Mouse (Mus musculus): ENCODE results near the gene Ppp2r3c. TPM values are rescaled to one million over a fixed set of nuclear protein-coding genes. Genes with fewer than 3 reads are reported as not detected.
"Not testable (repeated sequence)": the region's sequence is repeated elsewhere in the genome, so short reads cannot be mapped to it uniquely, and the experiment has no call there.

Ppp2r3c gene
- total RNA-seq (2012; rRNA removed), result 11.7 and 12.0 TPM in 2 replicates

DNA sequence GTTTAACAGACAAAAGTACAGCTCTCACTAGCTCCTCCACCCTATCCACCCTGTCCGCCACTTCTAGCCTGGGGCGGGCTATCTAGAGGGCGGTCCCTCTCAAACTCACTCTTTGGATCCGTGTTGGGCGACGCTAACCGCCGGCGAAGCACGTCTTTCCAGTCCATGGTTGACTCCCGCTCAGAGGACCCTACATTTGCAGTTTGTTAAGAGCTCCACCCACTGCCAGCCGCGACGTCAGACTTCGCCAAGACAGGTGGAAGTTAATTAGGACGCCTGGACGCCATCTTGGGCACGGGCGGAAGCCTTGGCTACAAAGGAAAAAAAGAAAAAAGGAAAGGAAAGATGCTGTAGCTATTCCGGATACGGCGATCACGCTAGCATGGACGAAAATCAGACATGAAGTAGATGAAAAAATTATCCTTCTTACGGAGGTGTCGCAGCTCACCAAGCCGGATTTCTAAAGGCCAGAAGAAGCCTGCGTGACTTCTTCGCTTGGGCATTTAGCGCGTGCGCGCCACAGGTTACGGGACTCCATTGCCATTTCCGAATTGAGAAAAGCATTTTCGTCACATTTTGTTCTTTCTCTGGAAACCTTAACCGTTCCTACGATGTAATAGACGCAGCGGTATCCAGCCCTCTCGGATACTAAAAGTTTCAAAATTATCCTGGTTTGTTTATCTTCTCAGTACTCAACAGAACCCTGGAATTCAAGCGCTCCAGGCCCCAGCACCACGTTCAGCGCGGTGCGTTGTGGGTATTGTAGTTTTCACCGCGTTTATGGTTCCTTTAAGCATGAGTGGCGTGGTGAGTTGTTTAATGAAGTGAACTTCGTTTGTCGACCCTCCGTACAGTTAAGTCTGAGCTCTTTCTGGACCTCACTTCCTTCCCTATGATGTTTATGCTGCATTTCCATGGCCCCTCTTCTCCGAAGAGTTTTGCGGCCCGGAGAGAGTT lies at the start of gene Ppp2r3c:
Ppp2r3c (minus strand) TSS at position 514 of the 957 bp plus-strand sequence.
- in situ Hi-C loops (cut with MboI; ENCODE audit: low sequenced_read_pairs in 2 of 2, unreplicated experiment in 2 of 2), result no loop called here
- peak within 1 kb of the TSS; percentile 91 for H3K9ac ChIP-seq (ENCODE audit: insufficient read depth, low read depth, low read length, poor library complexity, severe bottlenecking)
- DNase-seq (ENCODE audit: low read depth, low spot score), result peak; percentile 94
- H3K4me3 ChIP-seq (ENCODE audit: insufficient read depth in 1 of 2, low read depth in 1 of 2, low read length in 2 of 2, poor library complexity in 1 of 2, severe bottlenecking in 1 of 2), result peak within 1 kb of the TSS; percentile 86 to 87
- TF ChIP-seq ZC3H11A (IDR thresholded peaks at IDR 0.05; ENCODE audit: borderline replicate concordance, low read depth, low read length), result peak; percentile 97
- peak; percentile 63; the same call in 1 of the 2 replicates for TF ChIP-seq ZNF384 (IDR thresholded peaks at IDR 0.05; ENCODE audit: low read depth, low read length)
- TF ChIP-seq CHD2 (IDR thresholded peaks at IDR 0.05; ENCODE audit: low read depth, low read length), result no peak
- peak; percentile 91 for TF ChIP-seq HCFC1 (IDR thresholded peaks at IDR 0.05; ENCODE audit: borderline replicate concordance, insufficient read depth, low read length)
- no peak for TF ChIP-seq MAFK (IDR thresholded peaks at IDR 0.05; ENCODE audit: insufficient read depth, low read depth, low read length)
- H3K27ac ChIP-seq (ENCODE audit: insufficient read depth, low read depth, low read length, poor library complexity, severe bottlenecking), result peak within 1 kb of the TSS; percentile 72
- no peaks in the 10 kb centered on the region for H3K9me3 ChIP-seq (ENCODE audit: control insufficient read depth, insufficient read depth, low read depth, low read length)
- H3K36me3 ChIP-seq (ENCODE audit: control insufficient read depth, insufficient read depth, low read length, poor library complexity, severe bottlenecking), result peaks cover 10% of the 10 kb centered on the region
- peaks cover 0 to 12% of the 10 kb centered on the region in 2 experiments; a peak in 2 of 4 replicates for H3K4me1 ChIP-seq (ENCODE audit: control insufficient read depth in 2 of 2, insufficient read depth in 2 of 2, low read length in 2 of 2, poor library complexity in 1 of 2)

DNA sequence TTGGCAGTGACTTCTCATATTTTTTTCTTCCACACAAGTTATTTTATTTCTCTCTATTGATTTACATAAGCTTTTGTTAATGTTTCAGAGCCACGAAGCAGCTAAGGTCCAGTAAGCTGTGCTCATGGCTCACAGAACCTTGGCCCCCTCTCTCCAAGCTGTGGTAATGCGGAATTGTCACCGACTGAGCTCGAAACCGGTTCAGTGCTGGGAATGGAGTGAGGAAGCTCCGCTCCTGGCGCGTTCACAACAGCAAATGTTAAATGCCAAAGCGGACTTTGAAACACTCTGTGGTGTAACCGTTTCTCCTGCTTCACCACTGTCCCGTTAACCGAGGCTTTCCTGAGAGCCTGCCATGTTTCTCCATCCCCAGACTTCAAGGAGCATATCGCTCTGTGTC lies 41.8 kb upstream of the Ppp2r3c start:
- TF ChIP-seq ZC3H11A (IDR thresholded peaks at IDR 0.05; ENCODE audit: borderline replicate concordance, low read depth, low read length) (no peak), MAFK (IDR thresholded peaks at IDR 0.05; ENCODE audit: insufficient read depth, low read depth, low read length) (no peak), ZNF384 (IDR thresholded peaks at IDR 0.05; ENCODE audit: low read depth, low read length) (no peak), HCFC1 (IDR thresholded peaks at IDR 0.05; ENCODE audit: borderline replicate concordance, insufficient read depth, low read length) (no peak), CHD2 (IDR thresholded peaks at IDR 0.05; ENCODE audit: low read depth, low read length) (no peak)
- H3K4me3 ChIP-seq (ENCODE audit: insufficient read depth in 1 of 2, low read depth in 1 of 2, low read length in 2 of 2, poor library complexity in 1 of 2, severe bottlenecking in 1 of 2), result no peak overlapping the region
- no peak overlapping the region for H3K27ac ChIP-seq (ENCODE audit: insufficient read depth, low read depth, low read length, poor library complexity, severe bottlenecking)
- H3K4me1 ChIP-seq (ENCODE audit: control insufficient read depth in 2 of 2, insufficient read depth in 2 of 2, low read length in 2 of 2, poor library complexity in 1 of 2), result peaks cover 2 to 3% of the 10 kb centered on the region in 2 experiments; a peak in 2 of 4 replicates
- no peaks in the 10 kb centered on the region for H3K36me3 ChIP-seq (ENCODE audit: control insufficient read depth, insufficient read depth, low read length, poor library complexity, severe bottlenecking)
- no peak overlapping the region; the same call in 1 of the 2 replicates for H3K9ac ChIP-seq (ENCODE audit: insufficient read depth, low read depth, low read length, poor library complexity, severe bottlenecking)
- no peak for DNase-seq (ENCODE audit: low read depth, low spot score)
- H3K9me3 ChIP-seq (ENCODE audit: control insufficient read depth, insufficient read depth, low read depth, low read length), result no peaks in the 10 kb centered on the region
- in situ Hi-C loops (cut with MboI; ENCODE audit: low sequenced_read_pairs in 2 of 2, unreplicated experiment in 2 of 2), result no loop called here

DNA sequence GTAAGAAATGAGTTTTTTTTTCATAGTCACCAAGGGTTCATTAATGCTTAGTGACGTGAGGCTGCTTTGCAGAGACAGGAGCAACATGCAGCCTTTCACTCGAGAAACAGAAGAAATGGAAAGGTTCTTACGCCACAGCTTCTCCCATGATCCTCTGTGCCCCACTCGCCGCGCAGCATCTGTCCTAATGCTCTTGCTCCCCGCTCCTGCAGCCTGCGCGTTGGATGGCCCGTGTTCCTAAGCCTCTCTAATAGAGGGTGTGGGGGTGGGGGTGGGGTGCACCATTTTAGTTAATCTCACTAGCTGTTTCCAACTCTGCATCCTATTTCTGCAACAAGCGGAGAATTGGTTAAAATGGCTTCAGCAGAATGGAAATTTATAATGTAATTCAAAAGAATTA lies 41.2 kb upstream of the Ppp2r3c start:
- peaks cover 2 to 3% of the 10 kb centered on the region in 2 experiments; a peak in 2 of 4 replicates for H3K4me1 ChIP-seq (ENCODE audit: control insufficient read depth in 2 of 2, insufficient read depth in 2 of 2, low read length in 2 of 2, poor library complexity in 1 of 2)
- H3K9me3 ChIP-seq (ENCODE audit: control insufficient read depth, insufficient read depth, low read depth, low read length), result no peaks in the 10 kb centered on the region
- H3K36me3 ChIP-seq (ENCODE audit: control insufficient read depth, insufficient read depth, low read length, poor library complexity, severe bottlenecking), result no peaks in the 10 kb centered on the region
- TF ChIP-seq HCFC1 (IDR thresholded peaks at IDR 0.05; ENCODE audit: borderline replicate concordance, insufficient read depth, low read length) (no peak), ZC3H11A (IDR thresholded peaks at IDR 0.05; ENCODE audit: borderline replicate concordance, low read depth, low read length) (no peak), ZNF384 (IDR thresholded peaks at IDR 0.05; ENCODE audit: low read depth, low read length) (no peak), MAFK (IDR thresholded peaks at IDR 0.05; ENCODE audit: insufficient read depth, low read depth, low read length) (no peak), CHD2 (IDR thresholded peaks at IDR 0.05; ENCODE audit: low read depth, low read length) (no peak)
- in situ Hi-C loops (cut with MboI; ENCODE audit: low sequenced_read_pairs in 2 of 2, unreplicated experiment in 2 of 2), result no loop called here
- no peak for DNase-seq (ENCODE audit: low read depth, low spot score)
- no peak overlapping the region for H3K9ac ChIP-seq (ENCODE audit: insufficient read depth, low read depth, low read length, poor library complexity, severe bottlenecking)
- no peak overlapping the region for H3K4me3 ChIP-seq (ENCODE audit: insufficient read depth in 1 of 2, low read depth in 1 of 2, low read length in 2 of 2, poor library complexity in 1 of 2, severe bottlenecking in 1 of 2)
- no peak overlapping the region for H3K27ac ChIP-seq (ENCODE audit: insufficient read depth, low read depth, low read length, poor library complexity, severe bottlenecking)

DNA sequence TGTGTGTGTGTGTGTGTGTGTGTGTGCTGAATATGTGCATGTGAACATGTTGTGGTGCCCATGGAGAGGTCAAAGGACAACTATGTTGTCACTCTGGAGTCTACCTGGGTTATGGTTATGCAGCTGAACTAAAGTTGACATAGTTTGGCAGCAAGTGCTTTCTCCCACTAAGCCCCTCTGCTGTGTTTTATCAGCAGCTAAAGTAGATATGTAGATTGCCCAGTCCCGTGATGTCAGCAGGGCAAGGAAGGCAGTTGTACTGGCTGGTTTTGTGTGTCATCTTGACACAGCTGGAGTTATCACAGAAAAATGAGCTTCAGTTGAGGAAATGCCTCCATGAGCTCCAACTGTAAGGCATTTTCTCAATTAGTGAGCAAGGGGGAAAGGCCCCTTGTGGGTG lies 40.2 kb upstream of the Ppp2r3c start:
- H3K36me3 ChIP-seq (ENCODE audit: control insufficient read depth, insufficient read depth, low read length, poor library complexity, severe bottlenecking); in situ Hi-C loops (cut with MboI; ENCODE audit: low sequenced_read_pairs in 2 of 2, unreplicated experiment in 2 of 2); H3K9me3 ChIP-seq (ENCODE audit: control insufficient read depth, insufficient read depth, low read depth, low read length); H3K27ac ChIP-seq (ENCODE audit: insufficient read depth, low read depth, low read length, poor library complexity, severe bottlenecking); H3K4me1 ChIP-seq (ENCODE audit: control insufficient read depth in 2 of 2, insufficient read depth in 2 of 2, low read length in 2 of 2, poor library complexity in 1 of 2); DNase-seq (ENCODE audit: low read depth, low spot score); H3K4me3 ChIP-seq (ENCODE audit: insufficient read depth in 1 of 2, low read depth in 1 of 2, low read length in 2 of 2, poor library complexity in 1 of 2, severe bottlenecking in 1 of 2); H3K9ac ChIP-seq (ENCODE audit: insufficient read depth, low read depth, low read length, poor library complexity, severe bottlenecking): not testable (repeated sequence)
